Mouse (Mus musculus) cerebellum, postnatal 36 days (tissue): Measurements from ENCODE around the gene Gdf1.

ENCODE experiments used
- DNase-seq, 2 experiments: peaks; one replicate each; pipeline ENCODE4 v3.0.0; 2021 to 2022; ENCODE audit warnings: mixed read lengths in 2 of 2

Gdf1 gene

GRCm38 (mm10) chr8:70366588-70366987 is 37.0 kb downstream of the Gdf1 start:
- no peak for DNase-seq

GRCm38 (mm10) chr8:70370476-70370875 is 40.9 kb downstream of the Gdf1 start:
- DNase-seq: no peak

- DNase-seq: no peak
Observed at GRCm38 (mm10) chr8:70371951-70372350, 42.3 kb downstream of the Gdf1 start.

GRCm38 (mm10) chr8:70373397-70374317 is 44.0 kb downstream of the Gdf1 start, which contains the start of gene Comp:
Gene Comp (plus strand): TSS chr8:70373558.
- DNase-seq: peak; percentile 24 to 45

- peak; percentile 77 to 88 for DNase-seq
Observed at GRCm38 (mm10) chr8:70374318-70374927, 44.8 kb downstream of the Gdf1 start.

- DNase-seq: peak; percentile 9 to 17
Observed at GRCm38 (mm10) chr8:70375212-70375859, 45.7 kb downstream of the Gdf1 start.

- DNase-seq: peak in 1 of 2 experiments; percentile 22
Observed at GRCm38 (mm10) chr8:70376275-70376741, 46.7 kb downstream of the Gdf1 start.

GRCm38 (mm10) chr8:70377049-70377448 is 47.4 kb downstream of the Gdf1 start:
- DNase-seq: peak in 1 of 2 experiments; percentile 17

- DNase-seq: peak in 1 of 2 experiments; percentile 67
Observed at GRCm38 (mm10) chr8:70380069-70380468, 50.5 kb downstream of the Gdf1 start.
